Mouse (Mus musculus): ENCODE data around the gene Ank3.

DNA sequence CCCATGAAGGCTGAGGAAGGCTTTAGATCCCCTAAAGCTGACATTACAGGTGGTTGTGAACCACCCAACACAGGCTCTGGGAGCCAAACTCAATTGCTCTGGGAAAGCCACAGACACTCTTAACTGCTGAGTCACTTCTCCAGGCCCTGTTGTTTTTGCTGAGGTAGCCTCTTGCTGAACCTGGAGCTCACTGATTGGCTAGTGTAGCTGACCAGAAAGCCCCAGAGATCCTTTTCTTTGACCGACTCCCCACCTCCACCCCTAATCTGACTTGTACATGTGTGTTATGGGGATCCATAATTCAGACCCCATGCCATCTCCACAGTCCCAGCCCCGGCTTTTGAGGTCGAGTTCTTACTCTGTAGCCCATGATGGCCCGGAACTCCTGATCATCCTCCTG is 105.2 kb downstream of the Ank3 start:
- no peak for TF ChIP-seq POLR2A (IDR thresholded peaks at IDR 0.05; ENCODE audit: low read depth, low read length)
- no peak for TF ChIP-seq CTCF (conservative IDR thresholded peaks at IDR 0.05; ENCODE audit: insufficient read depth, insufficient read length, low read depth, low read length)
